Mouse (Mus musculus) brain, embryonic 14.5 days (tissue): ENCODE measurements around the gene Slc39a1. TPM values are rescaled to one million over a fixed set of nuclear protein-coding genes. Genes with fewer than 3 reads are reported as not detected.
"Not testable (repeated sequence)": the region's sequence is repeated elsewhere in the genome, so short reads cannot be mapped to it uniquely, and the experiment has no call there.

Source experiments
- DNase-seq: peaks from one replicate; pipeline ENCODE4 v3.0.0-alpha.2; 2011; ENCODE audit warnings: low read depth
- CTCF ChIP-seq: fragments of 200-500 bp; IDR thresholded peaks from 2 replicates; pipeline ENCODE4 v1.5.1; 2012; ENCODE audit warnings: inconsistent platforms, mild to moderate bottlenecking, moderate library complexity, borderline replicate concordance; ENCODE audit not compliant: insufficient read depth, insufficient read length; ENCODE audit errors: extremely low read depth
- POLR2A ChIP-seq: fragments of 200-500 bp; IDR thresholded peaks from 2 replicates; pipeline ENCODE4 v1.6.1; 2012; ENCODE audit warnings: mild to moderate bottlenecking, inconsistent platforms, borderline replicate concordance; ENCODE audit not compliant: poor library complexity, insufficient read depth, insufficient read length, severe bottlenecking; ENCODE audit errors: extremely low read depth
- polyA plus RNA-seq: library from polyadenylated mRNA; depleted of rRNA; stranded (reverse); fragments of >200 nt; gene quantifications from 2 replicates; pipeline ENCODE4 v1.2.3, GENCODE M21; 2012

Gene Slc39a1
- polyA plus RNA-seq, 1 experiment, result 35.8 TPM

DNA sequence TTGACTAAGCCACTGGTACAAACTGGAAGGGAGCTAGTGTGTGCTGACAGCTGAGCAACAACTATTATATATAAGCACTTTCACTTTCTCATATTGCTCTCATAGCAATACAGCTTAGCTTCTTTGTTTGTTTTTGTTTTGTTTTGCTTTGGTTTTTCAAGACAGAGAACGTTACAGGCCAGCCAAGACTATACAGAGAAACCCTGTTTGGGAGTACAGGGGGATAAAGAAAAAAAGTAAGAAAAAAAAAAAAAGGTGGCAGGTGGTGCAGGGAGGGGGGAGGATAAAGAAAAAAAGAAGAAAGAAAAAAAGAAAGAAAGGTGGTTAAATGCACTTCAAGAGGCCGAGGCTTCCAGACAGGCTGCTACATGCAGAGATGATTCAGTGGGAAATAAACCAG, 2.6 kb upstream of the Slc39a1 start:
- no peak for DNase-seq
- TF ChIP-seq CTCF (no peak), POLR2A (no peak)

GRCm38 (mm10) chr3:90247630-90247959, 377 bp upstream of the Slc39a1 start:
- no peak for DNase-seq
- TF ChIP-seq POLR2A, result no peak
- no peak for TF ChIP-seq CTCF

- no peak for DNase-seq
- TF ChIP-seq CTCF, result no peak
Measured at GRCm38 (mm10) chr3:90248746-90249100, 751 bp downstream of the Slc39a1 start.

GRCm38 (mm10) chr3:90250791-90251190, 2.8 kb downstream of the Slc39a1 start:
- DNase-seq, result peak; percentile 3
- TF ChIP-seq POLR2A (no peak), CTCF (no peak)

GRCm38 (mm10) chr3:90251731-90252226, 3.8 kb downstream of the Slc39a1 start:
- not testable (repeated sequence) for DNase-seq

GRCm38 (mm10) chr3:90252659-90253058, 4.7 kb downstream of the Slc39a1 start:
- DNase-seq, result not testable (repeated sequence)

DNA sequence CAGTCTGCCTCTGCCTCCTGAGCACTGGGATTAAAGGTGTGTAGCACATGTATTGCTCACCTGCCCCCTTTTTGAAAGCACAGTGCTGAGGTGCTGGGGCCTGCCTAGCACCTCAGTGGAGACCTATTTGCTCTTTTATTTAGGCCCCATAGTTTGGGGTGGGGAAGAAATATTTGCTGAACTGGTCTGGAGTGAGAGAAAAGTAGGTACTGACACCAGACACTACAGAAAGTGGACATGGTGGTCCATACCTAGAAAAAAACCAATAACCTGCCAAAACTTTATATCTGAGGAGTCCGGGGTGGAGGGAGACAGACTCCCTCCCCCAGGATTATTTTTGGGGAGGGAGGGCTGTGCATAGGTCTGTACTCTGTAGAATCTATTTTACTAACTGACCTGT, 5.2 kb downstream of the Slc39a1 start:
- not testable (repeated sequence) for DNase-seq

DNA sequence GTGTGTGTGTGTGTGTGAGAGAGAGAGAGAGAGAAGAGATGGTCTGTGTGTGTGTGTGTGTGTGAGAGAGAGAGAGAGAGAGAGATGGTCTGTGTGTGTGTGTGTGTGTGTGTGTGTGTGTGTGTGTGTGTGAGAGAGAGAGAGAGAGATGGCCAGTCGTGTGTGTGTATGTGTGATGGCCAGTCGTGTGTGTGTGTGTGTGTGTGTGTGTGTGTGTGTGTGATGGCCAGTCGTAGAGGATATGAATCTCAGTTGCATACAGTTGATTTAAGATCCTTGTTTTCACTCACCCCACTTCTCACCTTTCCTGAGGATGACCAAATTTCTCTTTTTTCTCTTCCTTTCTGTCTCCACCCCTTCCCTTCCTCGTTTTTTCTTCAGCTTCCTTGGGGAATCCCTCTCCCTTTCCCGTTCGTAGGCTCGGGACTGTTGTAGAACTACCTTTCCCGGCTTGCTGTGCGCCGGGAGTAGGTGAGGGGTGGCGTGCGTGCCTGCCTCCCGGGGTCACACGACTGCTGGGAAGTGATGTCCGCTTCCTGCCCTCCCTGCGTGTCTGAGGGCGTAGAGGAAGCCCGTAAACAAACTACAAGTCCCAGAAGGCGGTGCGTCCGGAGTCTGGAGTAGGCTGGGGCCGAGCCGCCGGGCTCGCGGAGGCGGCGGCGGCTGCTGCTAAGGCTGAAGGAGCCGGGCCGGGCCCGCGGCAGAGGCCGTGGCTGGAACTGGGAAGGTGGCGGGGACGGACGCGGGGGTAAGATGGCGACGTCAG, 5.9 kb downstream of the Slc39a1 start, which contains the start of gene Crtc2:
Gene Crtc2, plus strand, starts transcription at position 511 of the 766 bp plus-strand sequence.
- peak; percentile 100 for DNase-seq
- TF ChIP-seq POLR2A (peak; percentile 89), CTCF (no peak)

GRCm38 (mm10) chr3:90254419-90255193, 6.6 kb downstream of the Slc39a1 start:
- DNase-seq, result no peak

DNA sequence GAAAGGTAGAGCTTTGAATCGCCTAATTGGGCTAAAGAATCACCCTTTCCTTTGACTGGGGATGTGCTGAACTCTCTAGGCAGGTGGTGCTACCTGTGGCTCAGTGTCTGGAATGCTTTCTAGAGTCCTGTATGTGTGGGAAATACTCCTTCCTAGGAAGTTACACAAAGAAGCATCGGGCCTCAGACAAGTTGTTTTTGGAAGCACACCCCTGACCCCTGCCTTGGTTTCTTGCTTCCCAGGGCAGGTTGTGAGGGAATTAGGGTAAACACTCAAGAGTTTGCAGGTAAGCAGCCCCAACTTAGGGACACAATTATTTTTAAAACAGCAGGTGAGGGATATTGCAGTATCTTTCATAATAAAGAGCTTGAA, 7.2 kb downstream of the Slc39a1 start:
- no peak for DNase-seq
- TF ChIP-seq CTCF (no peak), POLR2A (no peak)

More at GRCm38 (mm10) chr3:90254419-90255193, 6.6 kb downstream of the Slc39a1 start:
- TF ChIP-seq POLR2A, result no peak
- TF ChIP-seq CTCF, result no peak

GRCm38 (mm10) chr3:90255784-90256353, 7.9 kb downstream of the Slc39a1 start:
- TF ChIP-seq POLR2A (no peak), CTCF (no peak)
- DNase-seq, result no peak

DNA sequence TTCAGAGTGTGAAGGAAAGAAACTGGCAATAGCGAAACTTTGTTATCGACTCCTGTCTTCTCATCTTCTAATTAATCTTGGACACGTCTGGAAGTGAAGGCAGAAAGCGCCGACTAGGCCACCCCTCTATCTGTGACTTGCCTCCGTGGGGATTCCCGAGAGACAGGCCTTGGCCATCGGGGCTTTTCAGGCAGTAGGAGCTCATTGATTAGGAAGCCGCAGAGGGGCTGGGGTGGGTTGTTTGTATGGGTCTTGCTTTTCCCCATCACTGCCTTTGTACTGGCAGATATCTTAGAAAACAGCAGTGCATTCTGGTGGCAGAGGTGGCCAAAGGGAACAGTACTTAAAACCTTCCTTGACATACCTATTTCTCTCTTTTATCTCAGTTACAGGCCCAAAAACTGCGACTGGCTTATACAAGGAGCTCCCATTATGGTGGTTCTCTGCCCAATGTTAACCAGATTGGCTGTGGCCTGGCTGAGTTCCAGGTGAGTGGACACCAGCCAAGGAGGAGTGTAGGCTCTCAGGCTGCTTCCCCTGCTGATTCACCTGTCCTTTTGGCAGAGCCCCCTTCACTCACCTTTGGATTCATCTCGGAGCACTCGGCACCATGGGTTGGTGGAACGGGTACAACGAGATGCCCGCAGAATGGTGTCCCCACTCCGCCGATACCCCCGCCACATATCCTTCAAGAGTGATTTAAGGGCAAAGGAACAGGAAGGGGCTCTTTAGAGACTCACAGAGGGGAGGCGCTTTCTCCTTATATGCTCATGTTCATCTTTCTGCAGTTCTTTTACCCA, 9.0 kb downstream of the Slc39a1 start:
- TF ChIP-seq CTCF, result no peak
- no peak for DNase-seq
